Mouse (Mus musculus): Measurements from ENCODE around the gene Irs1. TPM values are rescaled to one million over a fixed set of nuclear protein-coding genes. Genes with fewer than 3 reads are reported as not detected.
A peak's percentile ranks its signal among the peaks of the same experiment; 100 is the strongest.

Irs1 gene
- 14.0 and 14.7 TPM in 2 replicates for polyA plus RNA-seq (2016; fragmentation: Nextera tagmentation; extraction: Ambion mirVana)

DNA sequence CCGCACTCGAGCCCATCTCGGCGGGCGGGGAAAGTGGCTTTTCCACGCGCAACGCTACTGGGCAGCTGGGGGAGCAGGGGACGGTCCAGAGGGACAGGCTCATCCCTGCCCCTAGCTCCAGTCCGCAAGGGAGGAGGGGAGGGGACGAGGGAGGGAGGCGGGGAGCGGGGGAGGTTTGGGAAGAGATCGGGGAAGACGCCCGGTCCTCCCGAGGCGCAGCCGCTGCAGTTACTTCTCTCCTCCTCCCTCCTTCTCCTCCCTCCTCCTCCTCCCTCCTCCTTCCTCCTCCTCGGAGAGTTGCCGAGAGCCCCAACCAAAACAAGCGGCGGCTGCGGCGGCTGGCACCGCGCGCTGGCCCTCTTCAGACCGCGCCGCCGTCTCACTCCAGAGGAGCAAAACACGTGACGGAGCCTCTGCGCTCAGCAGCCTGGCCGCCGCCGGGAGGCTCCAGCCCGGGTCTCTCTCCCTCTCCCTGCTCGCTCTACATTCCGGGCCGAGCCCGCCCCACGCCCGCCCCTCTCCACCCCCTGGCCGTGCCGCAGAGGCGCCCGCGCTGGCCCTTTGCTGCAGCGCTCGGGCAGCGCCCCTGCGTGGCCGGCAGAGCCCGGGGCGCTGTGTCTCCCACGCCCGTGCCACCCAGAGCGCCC is at the start of gene Irs1:
Irs1 (minus strand) TSS at position 266 of the 647 bp plus-strand sequence.
- 0% methylated on average over 47 of the region's 60 CpGs for WGBS
- Histone ChIP-seq H3K36me3 (peaks cover 26% of the 10 kb centered on the region), H3K4me1 (peaks cover 42% of the 10 kb centered on the region), H3K27me3 (0 out of 2 replicates have a peak, but pooled peaks cover 3% of the 10 kb centered on the region), H3K9ac (peak within 1 kb of the TSS; percentile 81), H3K9me3 (no peaks in the 10 kb centered on the region), H3K4me3 (peak within 1 kb of the TSS; percentile 74), H3K4me2 (replicated peaks) (peak within 1 kb of the TSS; percentile 75), H3K27ac (peak within 1 kb of the TSS; percentile 98)
- peak; percentile 89 for ATAC-seq (ENCODE audit: insufficient number of reproducible peaks, insufficient read depth, low FRiP score, low TSS enrichment)

DNA sequence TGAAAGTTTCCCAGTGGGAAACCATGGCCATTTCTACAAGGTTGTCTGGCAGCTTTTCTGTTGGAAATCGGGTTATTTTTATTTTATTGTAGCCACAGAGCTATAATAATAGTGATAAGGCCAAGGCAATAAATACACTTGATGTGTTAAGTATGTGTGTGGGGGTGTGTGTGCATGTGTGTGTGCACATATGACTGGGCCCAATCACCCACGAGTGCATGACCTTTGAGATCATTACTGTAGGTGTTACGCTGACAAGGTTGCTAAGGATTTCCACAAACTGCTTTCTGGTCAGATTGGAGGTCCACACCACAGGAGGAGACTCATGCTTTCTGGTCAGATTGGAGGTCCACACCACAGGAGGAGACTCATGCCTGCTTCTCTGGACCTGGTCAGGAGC is 43.3 kb upstream of the Irs1 start:
- H3K4me2 ChIP-seq (replicated peaks) = no peak overlapping the region
- H3K4me3 ChIP-seq = no peak overlapping the region
- H3K4me1 ChIP-seq = no peaks in the 10 kb centered on the region
- no peaks in the 10 kb centered on the region for H3K36me3 ChIP-seq
- H3K27me3 ChIP-seq = no peaks in the 10 kb centered on the region
- no peaks in the 10 kb centered on the region for H3K9me3 ChIP-seq
- no peak overlapping the region for H3K27ac ChIP-seq
- WGBS = 80% methylated on average over 3 of the region's 3 CpGs
- no peak for ATAC-seq (ENCODE audit: insufficient number of reproducible peaks, insufficient read depth, low FRiP score, low TSS enrichment)
- H3K9ac ChIP-seq = no peak overlapping the region

DNA sequence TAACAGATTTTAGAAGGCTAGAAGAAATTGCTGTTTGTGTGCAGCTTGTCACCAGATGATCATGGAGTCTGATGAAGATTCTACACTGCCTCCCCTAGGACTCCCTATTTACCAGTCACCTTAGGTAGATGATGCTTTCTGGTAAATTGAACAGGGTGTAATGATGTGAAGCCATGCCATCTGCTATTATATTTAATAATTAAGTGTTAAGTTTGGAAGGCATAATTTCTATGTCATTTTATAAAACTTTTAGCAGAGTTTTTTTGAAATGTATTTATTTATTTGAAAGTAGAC is 38.7 kb upstream of the Irs1 start:
- no peaks in the 10 kb centered on the region for H3K9me3 ChIP-seq
- no peak overlapping the region for H3K27ac ChIP-seq
- H3K4me1 ChIP-seq = no peaks in the 10 kb centered on the region
- no peaks in the 10 kb centered on the region for H3K27me3 ChIP-seq
- ATAC-seq (ENCODE audit: insufficient number of reproducible peaks, insufficient read depth, low FRiP score, low TSS enrichment) = no peak
- no peak overlapping the region for H3K9ac ChIP-seq
- H3K36me3 ChIP-seq = no peaks in the 10 kb centered on the region
- no peak overlapping the region for H3K4me3 ChIP-seq
- H3K4me2 ChIP-seq (replicated peaks) = no peak overlapping the region

DNA sequence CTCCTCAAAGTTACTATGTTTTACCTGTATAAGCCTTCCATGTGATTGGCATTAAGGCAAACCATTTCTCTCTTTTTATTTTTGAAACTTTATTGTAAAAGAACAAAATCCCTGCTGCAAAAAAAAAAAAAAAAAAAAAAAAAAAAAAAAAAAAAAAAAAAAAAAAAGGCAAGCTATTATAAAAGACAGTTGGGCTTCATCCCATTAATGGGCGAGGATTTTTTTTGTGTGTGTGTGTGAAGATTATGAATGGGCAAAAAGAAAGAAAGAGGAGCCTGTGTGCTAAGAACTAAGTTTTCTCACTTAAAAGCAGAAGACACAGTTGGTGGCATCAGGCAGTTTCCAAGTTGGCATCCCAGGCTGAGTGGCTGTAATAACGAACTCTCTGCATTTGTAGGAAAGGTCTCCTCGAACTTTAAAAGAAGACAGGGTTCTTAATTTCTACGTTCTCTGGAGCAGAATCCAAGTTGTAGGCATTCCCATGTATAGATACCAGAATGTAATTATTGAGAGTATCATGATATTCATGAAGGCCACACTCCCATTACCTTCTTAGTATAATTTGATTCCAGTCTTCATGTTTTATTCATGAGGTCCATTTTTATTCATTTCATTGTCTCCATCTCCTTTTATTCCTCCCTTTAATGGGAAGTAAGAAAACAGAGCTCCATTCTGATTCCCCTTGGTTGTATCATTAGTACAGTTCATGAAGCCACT is 38.2 kb upstream of the Irs1 start:
- ATAC-seq (ENCODE audit: insufficient number of reproducible peaks, insufficient read depth, low FRiP score, low TSS enrichment) = no peak
- Histone ChIP-seq H3K36me3 (no peaks in the 10 kb centered on the region), H3K4me1 (no peaks in the 10 kb centered on the region), H3K27ac (no peak overlapping the region), H3K9ac (no peak overlapping the region), H3K4me3 (no peak overlapping the region), H3K4me2 (replicated peaks) (no peak overlapping the region), H3K9me3 (no peaks in the 10 kb centered on the region), H3K27me3 (no peaks in the 10 kb centered on the region)
- WGBS = 81% methylated on average over 4 of the region's 4 CpGs

DNA sequence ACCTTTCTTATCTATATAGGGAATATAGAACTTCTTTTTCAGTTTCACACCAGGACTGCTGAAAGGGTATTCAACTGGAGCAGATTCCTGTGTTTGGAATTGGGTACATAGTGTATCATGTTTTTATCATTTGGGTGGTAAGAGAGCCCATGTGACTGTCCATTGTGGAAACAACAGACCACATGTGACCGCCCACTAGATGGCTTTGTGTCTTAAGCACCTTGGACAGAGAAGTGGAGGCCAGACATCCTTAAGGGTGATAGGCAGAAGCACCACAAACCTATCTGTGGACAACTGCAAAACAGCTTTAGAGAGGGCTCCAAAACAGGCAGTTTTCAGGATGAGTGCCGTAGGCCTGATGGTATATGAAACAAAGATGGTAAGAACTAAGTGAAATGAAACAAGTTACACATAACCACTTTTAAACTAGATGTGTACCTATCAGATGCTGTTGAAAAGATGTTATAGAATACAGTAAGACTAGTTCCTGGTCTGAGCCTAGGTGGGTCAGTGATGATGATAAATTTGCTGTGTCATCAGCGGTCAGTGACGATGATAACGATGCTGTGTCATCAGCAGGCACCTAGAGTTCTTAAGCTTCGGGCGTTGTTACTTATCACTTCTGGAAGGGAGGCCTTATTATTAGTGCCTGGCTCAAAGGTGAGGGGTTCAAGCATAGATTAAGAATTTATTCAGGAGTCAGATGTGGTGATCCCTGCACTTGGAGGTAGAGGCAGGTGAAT is 37.0 kb upstream of the Irs1 start:
- Histone ChIP-seq H3K27ac (no peak overlapping the region), H3K9me3 (no peaks in the 10 kb centered on the region), H3K9ac (no peak overlapping the region), H3K36me3 (no peaks in the 10 kb centered on the region), H3K4me3 (no peak overlapping the region), H3K4me1 (no peaks in the 10 kb centered on the region), H3K4me2 (replicated peaks) (no peak overlapping the region), H3K27me3 (no peaks in the 10 kb centered on the region)
- ATAC-seq (ENCODE audit: insufficient number of reproducible peaks, insufficient read depth, low FRiP score, low TSS enrichment) = no peak
- WGBS = 91% methylated on average over 7 of the region's 7 CpGs

DNA sequence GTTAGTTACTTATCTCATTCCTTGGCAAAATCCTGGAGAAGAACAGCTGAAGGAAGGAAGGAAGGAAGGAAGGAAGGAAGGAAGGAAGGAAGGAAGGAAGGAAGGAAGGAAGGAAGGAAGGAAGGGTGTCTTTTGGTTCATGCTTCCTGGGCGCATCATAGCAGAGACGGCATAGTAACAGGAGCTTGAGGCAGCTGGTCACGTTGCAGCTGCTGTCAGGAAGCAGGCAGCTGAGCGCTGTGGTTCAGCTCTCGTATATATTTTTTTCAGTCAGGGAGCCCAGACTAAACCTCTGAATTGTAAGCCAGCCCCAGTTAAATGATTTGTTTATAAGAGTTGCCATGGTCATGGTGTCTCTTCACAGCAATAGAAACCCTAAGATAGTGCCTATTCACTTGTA is 34.9 kb upstream of the Irs1 start:
- WGBS = 88% methylated on average over 5 of the region's 5 CpGs
- no peak overlapping the region for H3K4me2 ChIP-seq (replicated peaks)
- ATAC-seq (ENCODE audit: insufficient number of reproducible peaks, insufficient read depth, low FRiP score, low TSS enrichment) = no peak
- no peak overlapping the region for H3K27ac ChIP-seq
- H3K4me1 ChIP-seq = peaks cover 3% of the 10 kb centered on the region; the same call in 1 of the 2 replicates
- no peaks in the 10 kb centered on the region for H3K9me3 ChIP-seq
- H3K9ac ChIP-seq = no peak overlapping the region
- H3K27me3 ChIP-seq = no peaks in the 10 kb centered on the region
- H3K36me3 ChIP-seq = no peaks in the 10 kb centered on the region
- H3K4me3 ChIP-seq = no peak overlapping the region

DNA sequence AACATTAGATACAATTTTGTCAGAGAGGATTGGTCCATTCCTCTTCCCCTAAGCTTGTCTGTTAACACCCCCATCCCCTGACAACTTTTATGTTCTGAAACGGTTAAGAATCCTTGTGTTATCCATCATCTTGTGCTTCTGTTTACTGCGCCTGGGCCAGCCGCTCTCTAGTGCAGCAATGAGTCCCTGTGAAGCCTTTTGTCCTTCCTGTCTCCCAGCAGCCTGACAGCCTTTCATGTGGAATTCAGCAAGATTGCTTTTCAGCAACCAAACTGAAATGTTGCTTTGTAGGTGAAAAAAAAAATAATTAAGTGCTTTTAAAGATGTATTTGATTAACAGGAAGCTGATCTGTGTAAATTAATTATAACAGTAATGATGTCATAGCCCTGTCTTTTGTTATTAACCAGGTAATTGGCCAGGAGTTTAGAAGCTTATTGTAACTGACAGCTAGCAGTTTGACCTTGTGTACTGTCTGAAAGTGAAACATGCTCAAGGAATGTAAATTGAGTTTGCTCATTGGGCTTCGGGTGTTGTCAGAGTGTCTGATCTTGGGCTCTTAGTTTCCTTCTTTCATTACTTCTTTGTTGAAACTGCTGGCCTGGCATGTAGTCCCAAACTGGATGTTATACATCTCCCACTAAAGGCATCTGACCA is 33.0 kb upstream of the Irs1 start:
- no peak for ATAC-seq (ENCODE audit: insufficient number of reproducible peaks, insufficient read depth, low FRiP score, low TSS enrichment)
- no peaks in the 10 kb centered on the region for H3K36me3 ChIP-seq
- H3K27me3 ChIP-seq = no peaks in the 10 kb centered on the region
- H3K27ac ChIP-seq = no peak overlapping the region
- H3K4me3 ChIP-seq = no peak overlapping the region
- H3K9ac ChIP-seq = no peak overlapping the region
- 37% methylated on average over 4 of the region's 4 CpGs for WGBS
- peaks cover 11% of the 10 kb centered on the region; the same call in 1 of the 2 replicates for H3K4me1 ChIP-seq
- no peaks in the 10 kb centered on the region for H3K9me3 ChIP-seq
- H3K4me2 ChIP-seq (replicated peaks) = no peak overlapping the region

DNA sequence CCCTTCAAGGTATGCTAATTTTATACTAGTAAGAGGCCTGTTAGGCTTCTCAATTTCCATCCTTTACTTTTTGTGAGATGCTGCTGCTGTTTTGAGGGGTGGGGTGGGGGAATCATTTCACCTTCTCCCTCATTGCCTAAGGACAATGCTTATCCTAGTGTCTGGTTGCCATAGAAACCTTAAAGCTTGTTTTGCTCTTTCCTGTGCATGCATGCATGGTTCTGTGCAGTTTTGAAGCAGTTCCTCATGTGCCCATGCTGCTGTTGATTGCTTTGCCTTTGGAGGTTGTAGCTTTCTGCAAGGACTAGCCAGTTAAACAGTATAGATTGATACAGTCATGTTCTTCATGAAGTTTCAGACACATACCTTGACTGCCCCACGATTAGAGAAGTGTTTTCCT is 30.2 kb upstream of the Irs1 start:
- Histone ChIP-seq H3K4me3 (no peak overlapping the region), H3K9me3 (no peaks in the 10 kb centered on the region), H3K27ac (no peak overlapping the region), H3K9ac (no peak overlapping the region), H3K27me3 (no peaks in the 10 kb centered on the region), H3K4me1 (peaks cover 16% of the 10 kb centered on the region), H3K36me3 (no peaks in the 10 kb centered on the region), H3K4me2 (replicated peaks) (no peak overlapping the region)
- ATAC-seq (ENCODE audit: insufficient number of reproducible peaks, insufficient read depth, low FRiP score, low TSS enrichment) = no peak
- WGBS = 80% methylated on average over 1 of the region's 1 CpGs

DNA sequence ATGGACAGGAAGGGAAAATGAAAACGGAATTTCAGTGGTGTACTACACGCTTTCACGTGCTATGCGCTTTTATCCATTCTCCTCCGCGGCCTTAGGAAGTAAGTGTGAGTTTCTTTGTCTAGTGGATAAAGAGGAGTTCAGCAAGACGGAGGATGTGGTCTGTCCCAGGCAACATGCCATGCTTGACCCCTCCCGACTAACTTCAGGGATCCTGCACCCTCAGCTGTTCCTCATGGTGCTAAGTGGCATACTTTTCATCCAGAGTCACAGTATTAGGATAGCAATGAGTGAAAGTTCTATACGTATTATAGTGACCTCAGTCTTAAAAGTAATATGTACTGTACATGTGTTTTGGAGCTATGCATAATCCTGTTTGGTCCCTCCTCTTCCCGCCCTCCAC is 29.6 kb upstream of the Irs1 start:
- H3K9ac ChIP-seq = no peak overlapping the region
- no peak overlapping the region for H3K4me2 ChIP-seq (replicated peaks)
- H3K9me3 ChIP-seq = no peaks in the 10 kb centered on the region
- 82% methylated on average over 10 of the region's 10 CpGs for WGBS
- H3K4me3 ChIP-seq = no peak overlapping the region
- H3K4me1 ChIP-seq = peaks cover 16% of the 10 kb centered on the region
- no peak for ATAC-seq (ENCODE audit: insufficient number of reproducible peaks, insufficient read depth, low FRiP score, low TSS enrichment)
- 0 out of 2 replicates have a peak overlapping the region, but pooled peaks have one; percentile 9 for H3K27ac ChIP-seq
- no peaks in the 10 kb centered on the region for H3K36me3 ChIP-seq
- H3K27me3 ChIP-seq = no peaks in the 10 kb centered on the region

GRCm38 (mm10) chr1:82320456-82320855 is 29.2 kb upstream of the Irs1 start:
- H3K4me1 ChIP-seq = peaks cover 16% of the 10 kb centered on the region
- H3K9ac ChIP-seq = no peak overlapping the region
- H3K27ac ChIP-seq = 0 out of 2 replicates have a peak overlapping the region, but pooled peaks have one; percentile 9
- H3K27me3 ChIP-seq = no peaks in the 10 kb centered on the region
- no peak for ATAC-seq (ENCODE audit: insufficient number of reproducible peaks, insufficient read depth, low FRiP score, low TSS enrichment)
- no peaks in the 10 kb centered on the region for H3K9me3 ChIP-seq
- no peak overlapping the region for H3K4me3 ChIP-seq
- no peak overlapping the region for H3K4me2 ChIP-seq (replicated peaks)
- no peaks in the 10 kb centered on the region for H3K36me3 ChIP-seq
- 64% methylated on average over 6 of the region's 6 CpGs for WGBS

- Histone ChIP-seq H3K27me3 (no peaks in the 10 kb centered on the region), H3K4me1 (peaks cover 16% of the 10 kb centered on the region), H3K9me3 (no peaks in the 10 kb centered on the region), H3K4me3 (peak overlapping the region; percentile 86), H3K27ac (peak overlapping the region; percentile 98), H3K4me2 (replicated peaks) (peak overlapping the region; percentile 74), H3K9ac (peak overlapping the region; percentile 92), H3K36me3 (no peaks in the 10 kb centered on the region)
- WGBS = 0% methylated on average over 23 of the region's 26 CpGs
- peak; percentile 65 for ATAC-seq (ENCODE audit: insufficient number of reproducible peaks, insufficient read depth, low FRiP score, low TSS enrichment)
Measured at GRCm38 (mm10) chr1:82316746-82317126, 25.5 kb upstream of the Irs1 start.
